9 mouse cellular contexts compared by ENCODE assay signal in genomic region chr2:134029153-134029552, GRCm38 (mm10).
DNase-seq lines count a peak whose midpoint lies in the region; ATAC-seq lines count a peak whose summit lies in the region.
"Had no signal": no experiment of that assay in that cellular context is flagged by ENCODE, and none has a peak within 500 bp of the region (broad histone marks: within the 10 kb centered on the region; RNA-seq: fewer than 3 reads in every experiment).

No protein-coding gene starts in this region.

- DNase-seq in frontal cortex, postnatal 36 days (ENCODE audit: low spot score in 2 of 2) = peak; percentile 3 to 11
- DNase-seq in frontal cortex, postnatal 14 days (ENCODE audit: low spot score in 2 of 2) = no peak
- DNase-seq in brain, adult 2 months (ENCODE audit: low read depth, low spot score) = peak; percentile 54
- peak; percentile 47 for DNase-seq in telencephalon, adult 2 months (ENCODE audit: low read depth, low spot score)
- DNase-seq: cerebellum, adult 9-11 months had no signal

- ATAC-seq in CD4-positive, CD25-positive, alpha-beta regulatory T cell, adult 4 months = no peak
- ATAC-seq: activated CD4-positive, CD25-positive, alpha-beta regulatory T cell, adult 4 months; forebrain, embryonic 14.5 days; Patski had no signal

Comparison
In these comparisons a context has a peak if more than half of its experiments do, and no peak if none do; other contexts are left out.
1. DNase-seq: peak in frontal cortex, postnatal 36 days (2 of 2), brain, adult 2 months (single experiment) and telencephalon, adult 2 months (single experiment); none in frontal cortex, postnatal 14 days (0 of 2).